14 mouse cellular contexts compared by ENCODE assay signal in the genomic region with DNA sequence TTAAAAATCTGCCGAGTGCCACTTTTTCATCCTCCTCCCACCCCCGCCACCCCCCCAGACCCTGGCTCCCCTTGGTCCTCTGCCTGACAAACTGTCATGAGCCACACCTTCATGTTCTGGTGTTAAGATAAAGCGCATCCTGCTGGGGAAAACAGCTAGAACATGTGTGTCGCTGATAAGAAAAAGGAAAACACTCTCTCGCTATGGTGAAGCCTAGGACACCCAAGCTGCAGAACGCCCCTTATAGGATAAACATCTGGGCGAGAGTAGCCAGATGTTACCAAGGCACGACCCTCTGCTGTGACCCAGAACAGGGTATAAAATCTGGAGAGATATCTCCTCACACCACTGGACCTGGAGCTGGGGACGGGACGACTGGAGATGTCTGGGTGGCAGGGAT.
DNase-seq lines count a peak whose midpoint lies in the region; ATAC-seq and TF ChIP-seq lines count a peak whose summit lies in the region.
"Had no signal": no experiment of that assay in that cellular context is flagged by ENCODE, and none has a peak within 500 bp of the region (broad histone marks: within the 10 kb centered on the region; RNA-seq: fewer than 3 reads in every experiment).

No protein-coding gene starts in this region.

- no peak for DNase-seq in heart, postnatal 4 days
- no peak for DNase-seq in spleen, adult 2 months (ENCODE audit: low read depth in 1 of 2, low spot score in 2 of 2)
- no peak for DNase-seq in spleen, adult 12 weeks (ENCODE audit: low spot score)
- no peak for DNase-seq in layer of hippocampus, adult 9-10 months (ENCODE audit: low spot score)
- DNase-seq in testis, postnatal 10 days (ENCODE audit: low spot score) = no peak
- DNase-seq: gastrocnemius, postnatal 14 days; lung, postnatal 36 days; thymus, postnatal 25 days had no signal

- no peaks in the 10 kb centered on the region for H3K9me3 ChIP-seq in heart, embryonic 11.5 days (replicated peaks; ENCODE audit: control insufficient read depth, low read length)
- H3K9me3 ChIP-seq in intestine, embryonic 16.5 days (ENCODE audit: control insufficient read depth, low read length) = no peaks in the 10 kb centered on the region
- no peaks in the 10 kb centered on the region for H3K9me3 ChIP-seq in stomach, embryonic 15.5 days
- H3K9me3 ChIP-seq: forebrain, embryonic 15.5 days had no signal

- no peak for TF ChIP-seq POLR2A in spleen, adult 2 months (IDR thresholded peaks at IDR 0.05; ENCODE audit: low read depth, low read length)

- 23% methylated on average over 10 of the region's 10 CpGs for WGBS in heart, embryonic 11.5 days (ENCODE audit: insufficient replicate concordance)
- WGBS in spleen, adult 2 months = 71% methylated on average over 10 of the region's 10 CpGs
- WGBS in intestine, embryonic 16.5 days = 58% methylated on average over 10 of the region's 10 CpGs
- 50% methylated on average over 10 of the region's 10 CpGs for WGBS in stomach, embryonic 15.5 days

- peak overlapping the region; percentile 6 for H3K4me2 ChIP-seq in heart, embryonic 11.5 days
- no peak overlapping the region for H3K4me2 ChIP-seq in intestine, embryonic 16.5 days (ENCODE audit: low read depth, low read length)
- H3K4me2 ChIP-seq in stomach, embryonic 15.5 days = no peak overlapping the region
- H3K4me2 ChIP-seq: forebrain, embryonic 15.5 days had no signal

- H3K4me1 ChIP-seq in heart, embryonic 11.5 days (ENCODE audit: control insufficient read depth, insufficient read depth, low read length) = peaks cover 21% of the 10 kb centered on the region
- H3K4me1 ChIP-seq in spleen, adult 2 months (ENCODE audit: control insufficient read depth, insufficient read depth, insufficient read length) = peaks cover 4% of the 10 kb centered on the region
- peaks cover 3% of the 10 kb centered on the region for H3K4me1 ChIP-seq in intestine, embryonic 16.5 days (ENCODE audit: control insufficient read depth, insufficient read depth, low read length)
- H3K4me1 ChIP-seq in stomach, embryonic 15.5 days = peaks cover 3% of the 10 kb centered on the region; the same call in 1 of the 2 replicates

- H3K27ac ChIP-seq in heart, embryonic 11.5 days (ENCODE audit: low read depth, low read length) = peak overlapping the region; percentile 46; the same call in 1 of the 2 replicates
- peak overlapping the region; percentile 32 for H3K27ac ChIP-seq in spleen, adult 2 months (ENCODE audit: insufficient read depth, low read length)
- H3K27ac ChIP-seq in intestine, embryonic 16.5 days (ENCODE audit: low read length) = no peak overlapping the region
- no peak overlapping the region for H3K27ac ChIP-seq in stomach, embryonic 15.5 days
- H3K27ac ChIP-seq: forebrain, embryonic 15.5 days; kidney, postnatal 0 days had no signal

- H3K4me3 ChIP-seq in heart, embryonic 11.5 days (ENCODE audit: low read depth, low read length) = no peak overlapping the region
- H3K4me3 ChIP-seq in spleen, adult 2 months (ENCODE audit: extremely low read depth, insufficient read depth, insufficient read length) = no peak overlapping the region
- H3K4me3 ChIP-seq in intestine, embryonic 16.5 days (ENCODE audit: low read length) = no peak overlapping the region
- H3K4me3 ChIP-seq in stomach, embryonic 15.5 days (replicated peaks) = no peak overlapping the region
- H3K4me3 ChIP-seq: forebrain, embryonic 15.5 days had no signal

- ATAC-seq in heart, embryonic 11.5 days (replicated peaks; ENCODE audit: insufficient number of reproducible peaks, low FRiP score, low TSS enrichment) = peak; percentile 36; the same call in 1 of the 2 replicates
- ATAC-seq in intestine, embryonic 16.5 days = peak; percentile 39; the same call in 1 of the 2 replicates
- ATAC-seq in stomach, embryonic 15.5 days (ENCODE audit: insufficient read depth, low FRiP score, low read depth) = peak; percentile 78
- ATAC-seq: forebrain, embryonic 15.5 days; Patski had no signal

- no peaks in the 10 kb centered on the region for H3K36me3 ChIP-seq in heart, embryonic 11.5 days (ENCODE audit: control insufficient read depth, insufficient read depth, low read length)
- no peaks in the 10 kb centered on the region for H3K36me3 ChIP-seq in spleen, adult 2 months (ENCODE audit: control insufficient read depth, insufficient read depth, low read length)
- H3K36me3 ChIP-seq in intestine, embryonic 16.5 days (ENCODE audit: control insufficient read depth, insufficient read depth, low read length) = no peaks in the 10 kb centered on the region
- no peaks in the 10 kb centered on the region for H3K36me3 ChIP-seq in stomach, embryonic 15.5 days
- H3K36me3 ChIP-seq: forebrain, embryonic 15.5 days had no signal

- H3K27me3 ChIP-seq in heart, embryonic 11.5 days (ENCODE audit: control insufficient read depth, insufficient read depth, low read length) = no peaks in the 10 kb centered on the region
- no peaks in the 10 kb centered on the region for H3K27me3 ChIP-seq in spleen, adult 2 months (ENCODE audit: control insufficient read depth, insufficient read depth, low read length)
- no peaks in the 10 kb centered on the region for H3K27me3 ChIP-seq in intestine, embryonic 16.5 days (replicated peaks; ENCODE audit: control insufficient read depth, insufficient read depth, low read length)
- H3K27me3 ChIP-seq in stomach, embryonic 15.5 days (replicated peaks) = no peaks in the 10 kb centered on the region
- H3K27me3 ChIP-seq: forebrain, embryonic 15.5 days had no signal

- TF ChIP-seq CTCF in spleen, adult 2 months (IDR thresholded peaks at IDR 0.05; ENCODE audit: extremely low read depth, insufficient read depth, insufficient read length, insufficient replicate concordance) = no peak

- H3K9ac ChIP-seq in heart, embryonic 11.5 days (ENCODE audit: low read depth, low read length) = no peak overlapping the region
- H3K9ac ChIP-seq in intestine, embryonic 16.5 days (ENCODE audit: low read depth, low read length) = no peak overlapping the region
- H3K9ac ChIP-seq in stomach, embryonic 15.5 days = no peak overlapping the region
- H3K9ac ChIP-seq: forebrain, embryonic 15.5 days had no signal

Comparison
In these comparisons a context has a peak if more than half of its experiments do, and no peak if none do; other contexts are left out.
1. H3K27ac ChIP-seq: peak in heart, embryonic 11.5 days (single experiment) and spleen, adult 2 months (single experiment); none in intestine, embryonic 16.5 days (single experiment) and stomach, embryonic 15.5 days (single experiment).
2. Peak in every context shown above with its lines, with median percentiles within 50 percentile points of each other: ATAC-seq.